Mouse (Mus musculus) forebrain, postnatal 0 days (tissue): ENCODE data around the gene Rasef. TPM values are rescaled to one million over a fixed set of nuclear protein-coding genes. Genes with fewer than 3 reads are reported as not detected.
"Not testable (repeated sequence)": the region's sequence is repeated elsewhere in the genome, so short reads cannot be mapped to it uniquely, and the experiment has no call there.

Source experiments
- ATAC-seq: fragments of 200-750 bp; cut with Nextera tagmentation; 2 replicates; pipeline ENCODE4 v1.8.0; 2017; ENCODE audit warnings: mild to moderate bottlenecking, moderate library complexity
- DNase-seq: peaks from one replicate; pipeline ENCODE4 v3.0.0-alpha.2; 2015
- H3K27ac ChIP-seq: fragments of 300-500 bp; sonication (generic); 2 replicates; pipeline ENCODE4 v1.5.1; 2014; ENCODE audit warnings: low read depth, mild to moderate bottlenecking, antibody characterized with exemption, low read length, moderate library complexity, mixed read lengths
- H3K27me3 ChIP-seq: fragments of 300-500 bp; sonication (generic); 2 replicates; pipeline ENCODE4 v1.6.1; 2014; ENCODE audit warnings: mild to moderate bottlenecking, low read length, mixed read lengths; ENCODE audit not compliant: insufficient read depth
- H3K36me3 ChIP-seq: fragments of 300-500 bp; sonication (generic); 2 replicates; pipeline ENCODE4 v1.6.1; 2014; ENCODE audit warnings: mild to moderate bottlenecking, moderate library complexity; ENCODE audit not compliant: insufficient read depth
- H3K4me1 ChIP-seq: fragments of 300-500 bp; sonication (generic); 2 replicates; pipeline ENCODE4 v1.6.1; 2014; ENCODE audit warnings: antibody characterized with exemption; ENCODE audit not compliant: insufficient read depth
- H3K4me2 ChIP-seq: fragments of 300-500 bp; sonication (generic); 2 replicates; pipeline ENCODE4 v1.6.1; 2014; ENCODE audit warnings: low read depth, mild to moderate bottlenecking, moderate library complexity
- H3K4me3 ChIP-seq: fragments of 300-500 bp; sonication (generic); 2 replicates; pipeline ENCODE4 v1.5.1; 2014; ENCODE audit warnings: low read depth, low read length, mixed read lengths
- H3K9ac ChIP-seq: fragments of 300-500 bp; sonication (generic); 2 replicates; pipeline ENCODE4 v1.6.1; 2014; ENCODE audit warnings: mild to moderate bottlenecking
- H3K9me3 ChIP-seq: fragments of 300-500 bp; sonication (generic); 2 replicates; pipeline ENCODE4 v1.6.1; 2016; ENCODE audit warnings: low read length
- CTCF ChIP-seq: sonication (generic); IDR thresholded peaks from 2 replicates; pipeline ENCODE4 v1.5.1; 2016; ENCODE audit warnings: antibody characterized with exemption, control low read depth, low read depth
- WGBS: fragments of 180-500 bp; shearing (Covaris S2); extraction: QIAGEN DNeasy Blood & Tissue Kit; methylation state at CpG from one replicate; pipeline ENCODE4 v1.1.7; 2014; 5-methylcytosine and 5-hydroxymethylcytosine counted together
- polyA plus RNA-seq: library from polyadenylated mRNA; unstranded; fragments of >200 nt; fragmentation: Nextera tagmentation; extraction: Ambion mirVana; gene quantifications from 2 replicates; pipeline ENCODE4 v1.2.1, GENCODE M21; 2015
- total RNA-seq: library from RNA; depleted of rRNA; stranded (reverse); fragments of >200 nt; gene quantifications from 2 replicates; pipeline ENCODE4 v1.2.3, GENCODE M21; 2014; rRNA removed

Gene Rasef
- total and polyA plus RNA-seq, 2 experiments from 2014 or later, result 0.24 to 1.2 TPM

GRCm38 (mm10) chr4:73739439-73739838 is 51.4 kb downstream of the Rasef start:
- H3K4me2 ChIP-seq, result no peak overlapping the region
- DNase-seq (no peak), ATAC-seq (no peak)
- H3K4me3 ChIP-seq, result no peak overlapping the region
- no peak overlapping the region for H3K27ac ChIP-seq
- no peaks in the 10 kb centered on the region for H3K27me3 ChIP-seq
- no peaks in the 10 kb centered on the region for H3K4me1 ChIP-seq
- H3K9ac ChIP-seq, result no peak overlapping the region
- no peaks in the 10 kb centered on the region for H3K9me3 ChIP-seq
- no peak for TF ChIP-seq CTCF
- no peaks in the 10 kb centered on the region for H3K36me3 ChIP-seq
- WGBS, result 84% methylated on average over 3 of the region's 3 CpGs

- TF ChIP-seq CTCF, result no peak
- H3K4me2 ChIP-seq, result no peak overlapping the region
- H3K27me3 ChIP-seq, result no peaks in the 10 kb centered on the region
- no peak overlapping the region for H3K4me3 ChIP-seq
- no peaks in the 10 kb centered on the region for H3K9me3 ChIP-seq
- no peaks in the 10 kb centered on the region for H3K4me1 ChIP-seq
- no peak for DNase-seq
- no peak overlapping the region for H3K9ac ChIP-seq
- no peaks in the 10 kb centered on the region for H3K36me3 ChIP-seq
- no peak for ATAC-seq
- no peak overlapping the region for H3K27ac ChIP-seq
Measured at GRCm38 (mm10) chr4:73719819-73720218, 71.0 kb downstream of the Rasef start.

GRCm38 (mm10) chr4:73718761-73719160 is 72.0 kb downstream of the Rasef start:
- no peak overlapping the region for H3K27ac ChIP-seq
- ATAC-seq, result no peak
- H3K36me3 ChIP-seq, result no peaks in the 10 kb centered on the region
- H3K4me1 ChIP-seq, result no peaks in the 10 kb centered on the region
- DNase-seq, result no peak
- TF ChIP-seq CTCF, result no peak
- H3K4me2 ChIP-seq, result no peak overlapping the region
- H3K9ac ChIP-seq, result no peak overlapping the region
- WGBS, result 94% methylated on average over 1 of the region's 1 CpGs
- H3K27me3 ChIP-seq, result no peaks in the 10 kb centered on the region
- H3K9me3 ChIP-seq, result no peaks in the 10 kb centered on the region
- no peak overlapping the region for H3K4me3 ChIP-seq

- H3K4me2 ChIP-seq, H3K27me3 ChIP-seq, H3K9ac ChIP-seq, H3K27ac ChIP-seq, ATAC-seq, H3K4me3 ChIP-seq, H3K36me3 ChIP-seq, H3K4me1 ChIP-seq, H3K9me3 ChIP-seq, DNase-seq: not testable (repeated sequence)
- no CpG with 5 or more reads among the region's 4 CpGs for WGBS
Measured at GRCm38 (mm10) chr4:73683216-73683615, 107.6 kb downstream of the Rasef start, which contains the start of gene Gm428. Gene Gm428, plus strand, starts transcription at chr4:73683516.

GRCm38 (mm10) chr4:73668054-73668453 is 122.7 kb downstream of the Rasef start, which contains the start of gene Gm11239:
Gene Gm11239, plus strand, starts transcription at chr4:73668354.
- WGBS, result no CpG with 5 or more reads among the region's 4 CpGs
- not testable (repeated sequence) for H3K4me2 ChIP-seq, H3K9me3 ChIP-seq, H3K27ac ChIP-seq, H3K4me1 ChIP-seq, DNase-seq, H3K9ac ChIP-seq, H3K4me3 ChIP-seq, H3K27me3 ChIP-seq, ATAC-seq, H3K36me3 ChIP-seq

Other genes starting within 250 kb of the Rasef start
- gene Gm11238, start 183.1 kb downstream of the Rasef start, total RNA-seq, result not detected in 2 replicates
- not detected in 2 replicates for gene Gm11238, start 183.1 kb downstream of the Rasef start, polyA plus RNA-seq
- gene Gm11237, start 168.0 kb downstream of the Rasef start, total RNA-seq, result not detected in 2 replicates
- not detected in 2 replicates for gene Gm11237, start 168.0 kb downstream of the Rasef start, polyA plus RNA-seq
- gene Gm11236, start 152.9 kb downstream of the Rasef start, total RNA-seq, result not detected in 2 replicates
- not detected in 2 replicates for gene Gm11236, start 152.9 kb downstream of the Rasef start, polyA plus RNA-seq
- gene Gm11239, start 122.6 kb downstream of the Rasef start, total RNA-seq, result not detected in 2 replicates
- not detected in 2 replicates for gene Gm11239, start 122.6 kb downstream of the Rasef start, polyA plus RNA-seq
- gene Gm428, start 107.5 kb downstream of the Rasef start, total RNA-seq, result not detected in 2 replicates
- not detected in 2 replicates for gene Gm428, start 107.5 kb downstream of the Rasef start, polyA plus RNA-seq
- not detected in 2 replicates for gene Gm11758, start 85.3 kb upstream of the Rasef start, total RNA-seq
- gene Gm11758, start 85.3 kb upstream of the Rasef start, polyA plus RNA-seq, result not detected in 2 replicates
- gene Gm11757, start 100.1 kb upstream of the Rasef start, total RNA-seq, result not detected in 2 replicates
- not detected in 2 replicates for gene Gm11757, start 100.1 kb upstream of the Rasef start, polyA plus RNA-seq
- not detected in 2 replicates for gene Gm13871, start 115.0 kb upstream of the Rasef start, total RNA-seq
- not detected in 2 replicates for gene Gm13871, start 115.0 kb upstream of the Rasef start, polyA plus RNA-seq
- not detected in 2 replicates for gene Gm11756, start 129.8 kb upstream of the Rasef start, total RNA-seq
- gene Gm11756, start 129.8 kb upstream of the Rasef start, polyA plus RNA-seq, result not detected in 2 replicates
- not detected in 2 replicates for gene 2310002L09Rik, start 159.9 kb upstream of the Rasef start, total RNA-seq
- gene 2310002L09Rik, start 159.9 kb upstream of the Rasef start, polyA plus RNA-seq, result not detected in 2 replicates
- gene Frmd3, start 222.4 kb upstream of the Rasef start, total RNA-seq, result 28.1 and 32.9 TPM in 2 replicates
- gene Frmd3, start 222.4 kb upstream of the Rasef start, polyA plus RNA-seq, result 20.4 and 29.7 TPM in 2 replicates